Mouse (Mus musculus) embryonic facial prominence, embryonic 14.5 days (tissue): ENCODE measurements at regions not wholly inside any gene's neighbourhood (a gene's known extent, or its start where the extent isn't known, plus 50 kb on each side); places are given as distances from the start of the nearest gene placed in this dataset.
A peak's percentile ranks its signal among the peaks of the same experiment; 100 is the strongest.

Source experiments
- ATAC-seq: fragments of 200-750 bp; cut with Nextera tagmentation; 2 replicates; pipeline ENCODE4 v1.8.0; 2017; ENCODE audit warnings: low read depth, moderate number of reproducible peaks, moderate TSS enrichment
- DNase-seq: peaks from one replicate; pipeline ENCODE4 v3.0.0-alpha.2; 2015; ENCODE audit warnings: low spot score
- H3K27ac ChIP-seq: fragments of 300-500 bp; sonication (generic); replicated peaks from 2 replicates; pipeline ENCODE4 v1.5.1; 2014; ENCODE audit warnings: low read depth, mild to moderate bottlenecking, low read length, moderate library complexity
- H3K27me3 ChIP-seq: fragments of 300-500 bp; sonication (generic); replicated peaks from 2 replicates; pipeline ENCODE4 v1.6.1; 2014; ENCODE audit warnings: low read length; ENCODE audit not compliant: control insufficient read depth, insufficient read depth
- H3K36me3 ChIP-seq: fragments of 300-500 bp; sonication (generic); 2 replicates; pipeline ENCODE4 v1.6.1; 2014; ENCODE audit warnings: low read length, mixed read lengths; ENCODE audit not compliant: control insufficient read depth, insufficient read depth
- H3K4me1 ChIP-seq: fragments of 300-500 bp; sonication (generic); 2 replicates; pipeline ENCODE4 v1.6.1; 2014; ENCODE audit warnings: antibody characterized with exemption, low read length; ENCODE audit not compliant: control insufficient read depth, insufficient read depth
- H3K4me2 ChIP-seq: fragments of 300-500 bp; sonication (generic); 2 replicates; pipeline ENCODE4 v1.6.1; 2014; ENCODE audit warnings: low read depth, mild to moderate bottlenecking, low read length, moderate library complexity, mixed read lengths
- H3K4me3 ChIP-seq: fragments of 300-500 bp; sonication (generic); 2 replicates; pipeline ENCODE4 v1.5.1; 2014; ENCODE audit warnings: low read depth, mild to moderate bottlenecking, low read length
- H3K9ac ChIP-seq: fragments of 300-500 bp; sonication (generic); 2 replicates; pipeline ENCODE4 v1.6.1; 2014; ENCODE audit warnings: low read depth, mild to moderate bottlenecking, low read length, moderate library complexity, mixed read lengths
- H3K9me3 ChIP-seq: fragments of 300-500 bp; sonication (generic); 2 replicates; pipeline ENCODE4 v1.6.1; 2016; ENCODE audit warnings: low read length; ENCODE audit not compliant: control insufficient read depth
- WGBS: fragments of 180-500 bp; shearing (Covaris S2); extraction: QIAGEN DNeasy Blood & Tissue Kit; methylation state at CpG from one replicate; pipeline ENCODE4 v1.1.7; 2014; 5-methylcytosine and 5-hydroxymethylcytosine counted together

GRCm38 (mm10) chr19:42673133-42673532 is 60.5 kb upstream of the Loxl4 start:
- Histone ChIP-seq H3K4me2 (no peak overlapping the region), H3K4me3 (no peak overlapping the region), H3K27ac (no peak overlapping the region), H3K27me3 (no peaks in the 10 kb centered on the region), H3K36me3 (no peaks in the 10 kb centered on the region), H3K9ac (no peak overlapping the region), H3K9me3 (no peaks in the 10 kb centered on the region), H3K4me1 (peaks cover 6% of the 10 kb centered on the region; the same call in 1 of the 2 replicates)
- WGBS, result 40% methylated on average over 9 of the region's 9 CpGs
- DNase-seq (peak; percentile 30), ATAC-seq (no peak)

- Histone ChIP-seq H3K27ac (no peak overlapping the region), H3K4me1 (peaks cover 10% of the 10 kb centered on the region), H3K9ac (no peak overlapping the region), H3K9me3 (no peaks in the 10 kb centered on the region), H3K4me2 (no peak overlapping the region), H3K27me3 (no peaks in the 10 kb centered on the region), H3K36me3 (no peaks in the 10 kb centered on the region), H3K4me3 (no peak overlapping the region)
- DNase-seq (no peak), ATAC-seq (no peak)
- WGBS, result 82% methylated on average over 6 of the region's 6 CpGs
These were observed 57.3 kb upstream of the Loxl4 start for GRCm38 (mm10) chr19:42669886-42670285.

GRCm38 (mm10) chr19:42668385-42669098 is 55.9 kb upstream of the Loxl4 start:
- H3K27me3 ChIP-seq, result no peaks in the 10 kb centered on the region
- ATAC-seq, result no peak
- no peaks in the 10 kb centered on the region for H3K36me3 ChIP-seq
- no peak overlapping the region for H3K4me2 ChIP-seq
- DNase-seq, result no peak
- no peak overlapping the region for H3K9ac ChIP-seq
- no peak overlapping the region for H3K4me3 ChIP-seq
- 60% methylated on average over 14 of the region's 14 CpGs for WGBS
- H3K9me3 ChIP-seq, result no peaks in the 10 kb centered on the region
- H3K27ac ChIP-seq, result no peak overlapping the region
- peaks cover 10% of the 10 kb centered on the region for H3K4me1 ChIP-seq

GRCm38 (mm10) chr19:42666906-42667305 is 54.3 kb upstream of the Loxl4 start:
- Histone ChIP-seq H3K27me3 (no peaks in the 10 kb centered on the region), H3K4me1 (peaks cover 10% of the 10 kb centered on the region), H3K4me3 (no peak overlapping the region), H3K36me3 (no peaks in the 10 kb centered on the region), H3K9me3 (no peaks in the 10 kb centered on the region), H3K4me2 (no peak overlapping the region), H3K9ac (no peak overlapping the region), H3K27ac (no peak overlapping the region)
- DNase-seq (no peak), ATAC-seq (no peak)
- 78% methylated on average over 5 of the region's 5 CpGs for WGBS
